Mouse (Mus musculus) thymus, adult 2 months (tissue): ENCODE measurements around the gene Fry.

Experiments used
- CTCF ChIP-seq: fragments of 200-500 bp; IDR thresholded peaks from 2 replicates; pipeline ENCODE4 v1.5.1; 2012; ENCODE audit warnings: mild to moderate bottlenecking, control low read depth, low read length, moderate library complexity, borderline replicate concordance; ENCODE audit not compliant: control insufficient read depth, poor library complexity, insufficient read depth; ENCODE audit errors: extremely low read depth
- POLR2A ChIP-seq: fragments of 200-500 bp; IDR thresholded peaks from 2 replicates; pipeline ENCODE4 v1.6.1; 2012; ENCODE audit warnings: mild to moderate bottlenecking, low read length, control low read depth, moderate library complexity; ENCODE audit not compliant: control insufficient read depth, poor library complexity, insufficient read depth; ENCODE audit errors: extremely low read depth

- peak; percentile 78; the same call in 1 of the 2 replicates for TF ChIP-seq CTCF
- no peak for TF ChIP-seq POLR2A
Measured at GRCm38 (mm10) chr5:150097620-150098019, 20.8 kb upstream of the Fry start.
